Mouse (Mus musculus) spleen, adult 2 months (tissue): Measurements from ENCODE around the gene Olfr553. TPM values are rescaled to one million over a fixed set of nuclear protein-coding genes. Genes with fewer than 3 reads are reported as not detected.

ENCODE experiments used
- DNase-seq, 2 experiments: peaks; one replicate each; pipeline versions ENCODE4 v3.0.0 to v3.0.0-alpha.2; 2012 to 2021; ENCODE audit warnings: low spot score in 2 of 2, low read depth in 1 of 2
- H3K27ac ChIP-seq: fragments of 200-500 bp; 2 replicates; pipeline ENCODE4 v1.5.1; 2012; ENCODE audit warnings: low read length, inconsistent platforms; ENCODE audit not compliant: insufficient read depth
- H3K27me3 ChIP-seq: fragments of 200-500 bp; 2 replicates; pipeline ENCODE4 v1.6.1; 2012; ENCODE audit warnings: mild to moderate bottlenecking, moderate library complexity, low read length, inconsistent platforms; ENCODE audit not compliant: control insufficient read depth, insufficient read depth
- H3K36me3 ChIP-seq: fragments of 200-500 bp; 2 replicates; pipeline ENCODE4 v1.6.1; 2012; ENCODE audit warnings: mild to moderate bottlenecking, low read length, inconsistent platforms; ENCODE audit not compliant: control insufficient read depth, insufficient read depth
- H3K4me1 ChIP-seq: fragments of 200-500 bp; 2 replicates; pipeline ENCODE4 v1.6.1; 2011; ENCODE audit warnings: inconsistent platforms; ENCODE audit not compliant: control insufficient read depth, insufficient read depth, insufficient read length
- H3K4me3 ChIP-seq: fragments of 200-500 bp; 2 replicates; pipeline ENCODE4 v1.5.1; 2011; ENCODE audit warnings: mild to moderate bottlenecking, inconsistent platforms; ENCODE audit not compliant: insufficient read depth, insufficient read length; ENCODE audit errors: extremely low read depth
- CTCF ChIP-seq: fragments of 200-500 bp; IDR thresholded peaks from 2 replicates; pipeline ENCODE4 v1.5.1; 2011; ENCODE audit warnings: mild to moderate bottlenecking, inconsistent platforms; ENCODE audit not compliant: insufficient read depth, insufficient read length, insufficient replicate concordance; ENCODE audit errors: extremely low read depth
- POLR2A ChIP-seq: fragments of 200-500 bp; IDR thresholded peaks from 2 replicates; pipeline ENCODE4 v1.6.1; 2011; ENCODE audit warnings: low read depth, low read length, inconsistent platforms
- whole genome bisulfite sequencing: fragments of 180-500 bp; shearing (Covaris S2); methylation state at CpG from one replicate; pipeline ENCODE4 v1.1.7; 2018; 5-methylcytosine and 5-hydroxymethylcytosine counted together
- polyA plus RNA-seq: library from polyadenylated mRNA; depleted of rRNA; stranded (reverse); fragments of >200 nt; gene quantifications from 2 replicates; pipeline ENCODE4 v1.2.3, GENCODE M21; 2012; rRNA removed

The Olfr553 gene
- polyA plus RNA-seq, 1 experiment = not detected

DNA sequence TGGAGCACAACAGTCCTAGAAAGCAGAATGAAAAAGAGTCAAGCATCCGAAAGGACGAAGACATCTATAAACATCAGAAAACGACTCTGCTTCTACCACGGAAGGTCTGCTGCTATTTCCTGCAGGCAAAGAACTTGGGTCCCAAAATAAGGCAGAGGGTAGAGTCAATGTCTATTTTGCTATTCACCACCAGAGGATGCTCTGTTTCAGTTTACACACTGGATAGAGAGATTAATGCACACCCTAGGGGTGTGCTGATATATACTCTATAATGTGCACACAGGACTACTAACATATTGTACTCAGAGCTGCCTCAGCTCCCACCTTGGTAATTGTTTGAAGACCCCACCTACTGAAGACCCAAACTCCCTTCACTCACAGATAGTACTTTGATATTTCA is 51.8 kb downstream of the Olfr553 start:
- H3K27me3 ChIP-seq = no peaks in the 10 kb centered on the region
- no peak for TF ChIP-seq POLR2A
- no peak for TF ChIP-seq CTCF
- no peak overlapping the region for H3K27ac ChIP-seq
- H3K4me1 ChIP-seq = peaks cover 6% of the 10 kb centered on the region; the same call in 1 of the 2 replicates
- no peak overlapping the region for H3K4me3 ChIP-seq
- no peak for DNase-seq
- WGBS = 62% methylated on average over 4 of the region's 4 CpGs
- peaks cover 14% of the 10 kb centered on the region for H3K36me3 ChIP-seq

GRCm38 (mm10) chr7:102564999-102565997 is 52.7 kb downstream of the Olfr553 start, which contains the start of gene Trim21:
Gene Trim21, minus strand, starts transcription at chr7:102565486.
- WGBS = 5% methylated on average over 10 of the region's 10 CpGs
- TF ChIP-seq CTCF (no peak), POLR2A (peak; percentile 34; the same call in 1 of the 2 replicates)

More at GRCm38 (mm10) chr7:102564999-102565997, 52.7 kb downstream of the Olfr553 start, which contains the start of gene Trim21:
- H3K36me3 ChIP-seq = peaks cover 23% of the 10 kb centered on the region
- H3K27me3 ChIP-seq = no peaks in the 10 kb centered on the region
- H3K4me1 ChIP-seq = peaks cover 6% of the 10 kb centered on the region; the same call in 1 of the 2 replicates
- peak within 1 kb of the TSS; percentile 75 for H3K4me3 ChIP-seq
- H3K27ac ChIP-seq = peak within 1 kb of the TSS; percentile 57
- peak; percentile 83 to 89 for DNase-seq

Other genes starting within 250 kb of the Olfr553 start
- 10.5 and 11.9 TPM in 2 replicates for gene Rrm1, start 176.5 kb downstream of the Olfr553 start, polyA plus RNA-seq
- not detected in 2 replicates for gene Olfr543, start 136.5 kb downstream of the Olfr553 start, polyA plus RNA-seq
- gene Olfr544, start 129.9 kb downstream of the Olfr553 start, polyA plus RNA-seq = not detected in 2 replicates
- gene Olfr545, start 118.6 kb downstream of the Olfr553 start, polyA plus RNA-seq = not detected in 2 replicates
- not detected in 2 replicates for gene Olfr547, start 83.5 kb downstream of the Olfr553 start, polyA plus RNA-seq
- not detected in 2 replicates for gene Olfr548-ps1, start 77.3 kb downstream of the Olfr553 start, polyA plus RNA-seq
- gene Olfr549, start 68.3 kb downstream of the Olfr553 start, polyA plus RNA-seq = not detected in 2 replicates
- 6.3 and 8.1 TPM in 2 replicates for gene Trim21, start 52.7 kb downstream of the Olfr553 start, polyA plus RNA-seq
- not detected in 2 replicates for gene Olfr550, start 46.8 kb downstream of the Olfr553 start, polyA plus RNA-seq
- not detected in 2 replicates for gene Olfr551, start 26.3 kb downstream of the Olfr553 start, polyA plus RNA-seq
- 0.06 and 0.12 TPM in 2 replicates for gene Olfr552, start 20.4 kb downstream of the Olfr553 start, polyA plus RNA-seq
- gene Olfr554, start 20.2 kb upstream of the Olfr553 start, polyA plus RNA-seq = not detected in 2 replicates
- gene Olfr555, start 40.6 kb upstream of the Olfr553 start, polyA plus RNA-seq = not detected in 2 replicates
- not detected in 2 replicates for gene Olfr556, start 46.7 kb upstream of the Olfr553 start, polyA plus RNA-seq
- gene Trim68, start 69.1 kb upstream of the Olfr553 start, polyA plus RNA-seq = 10.6 and 12.4 TPM in 2 replicates
- gene Olfr557, start 77.7 kb upstream of the Olfr553 start, polyA plus RNA-seq = not detected in 2 replicates
- gene Olfr558, start 84.0 kb upstream of the Olfr553 start, polyA plus RNA-seq = 0.07 and 0.19 TPM in 2 replicates
- gene Olfr33, start 100.9 kb upstream of the Olfr553 start, polyA plus RNA-seq = not detected in 2 replicates
- gene Olfr559, start 109.3 kb upstream of the Olfr553 start, polyA plus RNA-seq = not detected in 2 replicates
- gene Olfr560, start 141.1 kb upstream of the Olfr553 start, polyA plus RNA-seq = not detected in 2 replicates
- 0.12 and 0.26 TPM in 2 replicates for gene Olfr78, start 141.3 kb upstream of the Olfr553 start, polyA plus RNA-seq
- gene Olfr561, start 153.0 kb upstream of the Olfr553 start, polyA plus RNA-seq = not detected in 2 replicates
- gene Olfr564, start 185.3 kb upstream of the Olfr553 start, polyA plus RNA-seq = not detected in 2 replicates
- not detected in 2 replicates for gene Olfr566, start 240.5 kb upstream of the Olfr553 start, polyA plus RNA-seq